Mouse (Mus musculus) adrenal gland, postnatal 25 days (tissue): ENCODE results near the gene Serpinb8. TPM values are rescaled to one million over a fixed set of nuclear protein-coding genes. Genes with fewer than 3 reads are reported as not detected.
A peak's percentile ranks its signal among the peaks of the same experiment; 100 is the strongest.

Experiments
- DNase-seq: peaks from one replicate; pipeline ENCODE4 v3.0.0; 2021; ENCODE audit warnings: mixed read lengths
- long read RNA-seq: library from polyadenylated mRNA; stranded (forward); transcript quantifications from one replicate; pipeline ENCODE4 v2.0.0, GENCODE M21; 2021
- total RNA-seq: library from RNA; stranded (reverse); gene quantifications from 2 replicates; pipeline ENCODE4 v1.2.3, GENCODE M21; 2021

The Serpinb8 gene
- 3.5 and 5.2 TPM in 2 replicates for total RNA-seq
- long read RNA-seq, full-length matches to known transcripts = 4 of 6 reads
- long read RNA-seq, partial matches to known transcripts = 2 of 6 reads
- long read RNA-seq, other reads (novel, unspliced or antisense) = 0 of 6 reads

DNA sequence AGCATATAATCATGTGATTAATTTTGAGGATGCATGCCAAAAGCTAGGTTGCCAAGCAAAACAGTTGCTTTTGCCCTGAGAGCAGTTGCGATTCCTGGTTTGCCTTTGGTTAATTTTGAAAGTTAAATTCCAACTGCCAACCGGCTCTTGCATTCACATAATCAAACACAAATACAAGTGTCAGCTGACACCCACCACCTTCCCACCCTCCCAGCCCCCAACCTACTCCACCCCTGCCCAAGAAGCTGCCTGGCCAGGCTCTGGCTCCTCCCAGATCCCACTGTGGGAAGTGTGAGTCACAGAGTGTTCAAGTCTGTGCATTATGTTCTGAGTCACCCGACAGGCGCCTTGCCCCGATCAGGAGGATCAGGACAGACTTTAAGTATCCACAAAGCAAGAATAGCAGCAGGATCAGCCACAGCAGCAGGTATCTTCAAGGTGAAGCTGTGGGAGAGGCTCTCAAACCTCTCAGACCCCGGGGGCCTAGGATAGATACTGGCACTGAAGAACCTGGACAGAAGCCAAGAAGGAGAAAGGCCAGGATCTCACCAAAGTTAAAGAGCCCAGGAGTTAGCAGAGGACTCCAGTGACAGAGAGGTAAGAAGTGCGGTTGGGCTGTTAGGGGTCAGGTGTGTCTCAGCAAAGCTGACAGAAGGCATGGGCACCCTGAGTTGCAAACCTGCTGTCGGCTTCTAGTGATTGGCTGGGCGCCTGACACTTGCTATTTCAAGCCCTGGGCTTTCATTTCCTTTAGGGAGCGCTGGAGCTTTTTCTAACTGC, at the start of gene Serpinb8:
TSS of gene Serpinb8 (plus strand) at position 316 of the 780 bp plus-strand sequence.
- peak; percentile 63 for DNase-seq

DNA sequence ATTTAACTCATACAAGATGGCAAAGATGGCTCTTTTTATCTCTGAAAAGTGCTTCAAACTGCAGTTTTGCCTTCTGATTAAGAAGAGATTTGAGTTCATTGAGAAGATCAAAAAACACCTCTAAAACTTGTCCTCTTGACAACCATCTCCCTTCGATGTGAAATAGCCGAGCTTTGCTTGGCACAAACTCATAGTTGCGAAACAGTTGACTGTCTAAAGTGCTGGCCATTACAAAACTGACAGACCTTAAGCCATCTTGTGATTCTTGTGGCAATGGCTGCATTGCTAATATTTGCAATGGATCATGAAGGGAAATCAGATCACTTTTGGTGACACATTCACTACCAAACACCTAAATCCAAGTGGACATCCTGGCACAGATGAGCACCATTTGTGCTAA, 30.3 kb upstream of the Serpinb8 start:
- no peak for DNase-seq

DNA sequence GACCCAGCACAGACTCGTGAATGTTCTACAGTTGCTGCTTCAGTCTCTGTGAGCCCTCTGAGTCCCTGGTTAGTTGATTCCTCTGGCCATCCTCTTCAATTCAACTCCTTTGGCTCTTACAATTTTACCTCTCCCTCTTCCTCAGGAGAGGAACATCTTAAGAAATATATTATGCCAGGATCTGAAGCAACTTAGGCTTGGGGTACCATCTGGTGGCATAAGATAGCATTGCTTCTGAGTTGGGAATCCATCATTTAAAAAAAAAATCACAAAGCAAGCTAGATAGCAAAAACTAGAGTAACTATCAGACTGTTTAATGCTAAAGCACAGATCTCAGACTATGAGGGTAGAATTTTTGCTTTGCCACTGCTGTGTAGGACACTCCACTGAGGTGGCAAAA, 27.7 kb upstream of the Serpinb8 start:
- no peak for DNase-seq

DNA sequence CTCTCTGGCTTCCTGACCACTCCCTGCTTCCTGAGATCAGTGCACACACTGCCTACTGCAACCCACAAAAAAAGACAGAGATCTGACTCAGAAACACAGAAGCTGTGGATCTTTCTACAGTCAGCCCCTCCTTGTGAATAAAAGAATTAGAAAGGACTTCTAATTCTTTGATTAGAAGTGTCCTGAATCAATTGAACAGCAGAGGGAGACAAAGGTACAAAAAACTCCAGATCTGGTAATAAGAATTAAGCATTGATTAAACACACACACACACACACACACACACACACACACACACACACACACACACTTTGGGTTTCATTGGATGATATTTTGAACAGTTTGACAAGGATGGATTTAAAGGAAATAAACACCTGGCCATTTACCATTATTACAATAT, 24.2 kb upstream of the Serpinb8 start:
- DNase-seq = no peak

DNA sequence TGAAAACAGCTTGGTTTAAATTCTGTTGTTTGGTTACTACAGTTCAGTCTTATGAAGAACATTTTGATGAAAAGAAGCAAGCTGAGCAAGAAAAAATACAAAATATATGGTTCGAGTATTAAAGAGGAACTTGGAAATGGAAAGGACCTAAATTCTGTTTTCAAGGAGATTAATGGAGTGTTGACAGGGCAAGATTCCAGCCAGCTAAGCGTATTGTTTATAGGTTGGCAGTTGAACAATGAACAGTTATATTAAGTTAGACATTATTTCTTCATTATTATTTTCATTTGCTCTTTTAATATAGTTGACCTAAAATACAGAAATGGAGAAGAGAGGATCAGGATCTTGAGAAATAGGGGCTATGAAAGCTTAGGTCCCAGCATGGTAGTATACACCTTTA, 13.7 kb upstream of the Serpinb8 start:
- no peak for DNase-seq

DNA sequence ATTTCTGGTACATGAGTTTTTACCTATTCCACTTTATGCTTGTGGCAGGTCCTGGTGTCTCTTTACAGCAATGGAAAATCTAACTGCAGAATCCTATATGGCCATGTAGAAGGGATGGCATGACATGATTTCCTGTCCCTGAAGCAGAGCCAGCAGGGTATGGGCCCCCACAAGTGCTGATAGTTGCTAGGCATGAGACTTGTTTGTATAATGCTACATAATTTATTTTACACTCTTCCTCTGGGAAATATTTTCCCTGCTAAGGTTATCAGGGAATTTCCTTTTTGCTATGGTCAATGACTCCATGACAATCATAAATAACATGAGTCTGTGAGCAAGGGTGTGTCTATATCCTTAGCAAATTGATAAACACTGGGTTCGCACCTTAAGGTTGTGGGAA, 12.3 kb upstream of the Serpinb8 start:
- no peak for DNase-seq

DNA sequence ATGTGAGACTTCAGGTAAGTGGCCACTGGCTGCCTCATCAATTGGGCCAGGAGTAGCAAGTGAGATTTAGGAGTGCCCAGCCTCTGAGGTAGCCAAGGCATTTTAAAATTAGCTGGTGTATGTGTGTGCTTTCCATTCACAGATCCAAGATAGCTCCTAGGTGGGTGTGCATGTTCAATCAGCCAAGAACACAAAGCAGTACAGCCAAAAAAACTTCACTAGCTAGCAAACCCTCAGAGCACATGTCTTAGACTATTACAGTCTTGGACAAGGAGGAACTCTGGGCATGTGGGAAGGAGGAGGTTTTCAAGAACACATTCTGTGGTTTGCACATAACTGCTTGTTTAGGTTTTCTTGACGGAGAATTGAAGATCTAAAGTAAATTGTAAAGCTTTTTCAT, 8.6 kb upstream of the Serpinb8 start:
- no peak for DNase-seq

DNA sequence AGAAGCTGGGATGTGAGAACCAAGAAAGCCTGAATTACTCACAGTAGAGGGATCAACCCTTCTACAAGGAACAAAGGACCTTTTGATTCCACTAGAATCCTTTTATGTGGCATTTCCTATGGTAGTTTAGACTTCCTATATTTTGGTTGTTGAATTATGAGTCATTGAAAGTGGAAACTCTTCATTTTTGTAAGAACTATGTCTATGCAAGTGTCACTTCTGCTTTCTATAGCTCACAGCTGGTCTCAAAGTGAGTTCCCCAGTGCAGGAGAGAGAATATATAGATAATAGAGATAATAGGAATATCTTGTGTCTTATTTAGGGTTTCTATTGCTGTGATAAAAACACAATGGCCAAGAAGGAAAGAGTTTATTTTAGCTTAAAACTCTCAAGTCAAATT, 6.9 kb upstream of the Serpinb8 start:
- no peak for DNase-seq

DNA sequence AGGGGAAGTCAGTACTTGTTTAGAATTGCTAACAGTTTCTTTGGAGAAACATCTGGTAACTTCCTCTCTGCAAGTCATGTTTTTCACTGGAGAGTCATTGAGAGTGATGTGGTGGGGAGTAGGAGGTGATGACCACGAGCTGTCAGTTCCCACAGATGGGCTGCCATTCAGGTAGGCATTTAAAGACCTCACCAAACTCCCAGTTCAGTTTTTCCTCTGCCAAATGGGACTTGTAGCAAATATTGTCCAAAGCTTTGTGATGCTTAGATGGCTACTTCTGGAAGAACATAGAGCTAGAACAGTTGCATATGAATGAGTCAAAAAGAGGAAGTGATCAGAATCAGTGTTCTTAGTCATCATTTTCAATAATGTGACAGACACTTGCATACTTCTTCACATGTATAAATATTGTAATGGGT, 5.8 kb upstream of the Serpinb8 start:
- no peak for DNase-seq

DNA sequence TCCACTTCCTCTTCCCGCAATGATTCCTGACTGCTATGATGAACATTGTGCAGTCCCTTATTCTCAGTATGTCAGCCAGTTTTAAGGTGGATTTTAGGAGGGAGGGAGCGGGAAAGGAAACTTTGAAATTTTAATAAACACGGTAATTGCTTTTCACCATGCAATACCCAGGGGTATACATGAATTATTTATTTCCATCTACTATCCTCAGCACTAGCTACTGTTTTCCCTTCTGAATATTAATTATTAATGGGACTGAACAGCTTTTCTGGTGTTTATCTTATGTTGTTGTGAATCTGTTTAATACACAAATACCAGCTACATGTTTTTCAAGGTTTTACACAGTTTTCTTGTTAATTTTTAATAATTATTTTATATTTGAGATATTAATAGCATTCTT, 4.9 kb upstream of the Serpinb8 start:
- no peak for DNase-seq

DNA sequence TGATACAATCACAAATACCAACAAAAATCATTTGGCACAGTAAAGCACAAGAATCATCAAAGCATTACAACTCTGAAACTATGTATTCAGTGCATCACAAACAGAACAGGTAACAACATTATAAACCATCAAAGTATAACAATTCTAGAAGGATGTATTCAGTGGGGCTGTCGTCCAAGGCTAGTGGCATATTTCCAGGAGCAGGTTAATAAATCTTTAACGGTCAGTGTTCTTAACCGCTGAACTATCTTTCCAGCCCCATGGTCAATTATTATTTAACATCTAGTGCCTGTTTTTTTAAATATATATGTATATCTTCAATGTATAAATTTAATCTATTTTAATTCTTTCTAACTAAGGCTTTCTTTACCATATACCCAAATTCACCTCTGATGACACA, 3.6 kb upstream of the Serpinb8 start:
- no peak for DNase-seq

DNA sequence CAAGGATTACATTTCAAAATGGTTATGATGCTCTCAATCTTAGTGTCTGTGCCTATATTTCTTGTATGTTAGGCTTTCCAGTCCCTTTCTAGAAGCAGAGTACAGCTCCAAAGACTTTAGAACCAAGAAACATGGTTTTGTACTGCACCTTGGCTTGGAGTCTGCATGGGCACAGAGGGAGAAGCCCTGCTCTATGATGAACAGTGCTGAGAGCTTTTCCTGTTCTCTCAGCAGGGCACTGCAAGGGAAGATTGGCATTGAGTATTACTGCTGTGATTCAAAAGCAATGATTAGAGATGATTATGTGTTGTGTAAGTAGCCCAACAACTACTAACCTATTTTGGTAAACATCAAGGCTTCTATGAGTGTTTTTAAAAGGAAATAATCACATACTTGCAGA, 1.6 kb upstream of the Serpinb8 start:
- no peak for DNase-seq

DNA sequence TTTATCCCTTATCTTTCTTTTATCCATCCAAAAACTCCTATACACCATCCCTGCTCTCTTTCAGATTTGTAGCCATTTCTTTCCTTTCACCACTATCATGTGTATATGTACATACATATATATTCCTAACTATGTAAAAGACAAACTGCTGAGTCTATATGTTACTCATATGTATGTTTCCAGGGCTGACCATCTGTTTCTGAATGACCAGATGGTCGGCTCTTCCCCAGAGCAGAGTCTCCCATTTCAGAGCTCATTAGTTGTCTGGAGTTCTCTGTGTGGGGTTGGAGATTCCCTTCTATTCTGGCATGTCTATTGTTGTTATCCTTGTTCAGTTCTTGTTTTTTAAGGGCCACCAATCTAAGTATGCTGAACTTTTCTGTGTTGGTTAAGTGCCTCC, 1.2 kb upstream of the Serpinb8 start:
- DNase-seq = no peak

DNA sequence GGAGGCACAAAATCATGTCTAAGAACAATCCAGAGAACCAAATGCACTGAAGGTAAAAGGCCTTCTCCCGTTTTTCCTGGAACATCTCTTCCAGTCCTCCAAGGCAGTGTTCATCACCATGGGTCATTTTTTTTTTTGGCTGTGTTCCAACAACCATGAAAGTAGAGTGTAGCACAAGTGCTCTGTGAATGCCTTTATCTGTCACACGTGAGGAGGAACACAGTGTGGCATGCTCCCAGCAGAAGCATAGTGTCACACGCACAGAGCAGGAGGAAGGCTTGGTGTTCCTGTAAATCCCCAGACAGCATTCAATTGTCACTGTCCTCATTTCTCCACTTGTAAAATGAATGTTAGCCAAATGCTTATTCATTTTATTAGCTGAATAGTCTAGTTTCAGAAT, 2.8 kb downstream of the Serpinb8 start:
- no peak for DNase-seq

DNA sequence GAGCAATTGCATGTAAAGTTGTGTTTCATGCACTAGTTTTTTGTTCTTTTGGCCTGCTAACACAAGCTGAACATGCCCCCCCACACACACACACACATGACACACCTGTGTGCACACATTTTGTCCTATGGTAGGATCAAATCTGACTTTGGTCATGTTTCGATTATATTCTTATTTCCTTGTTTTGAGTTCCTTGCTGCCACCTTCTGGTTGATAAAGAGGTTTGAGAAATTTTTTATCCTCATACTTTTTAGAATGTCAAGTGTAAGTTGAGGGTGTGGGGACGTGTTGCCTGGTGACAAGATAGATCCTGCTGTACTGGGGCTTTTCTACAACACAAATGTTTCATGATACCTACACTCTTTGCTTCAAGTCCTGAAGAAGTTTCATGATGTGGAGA, 3.7 kb downstream of the Serpinb8 start:
- DNase-seq = no peak

DNA sequence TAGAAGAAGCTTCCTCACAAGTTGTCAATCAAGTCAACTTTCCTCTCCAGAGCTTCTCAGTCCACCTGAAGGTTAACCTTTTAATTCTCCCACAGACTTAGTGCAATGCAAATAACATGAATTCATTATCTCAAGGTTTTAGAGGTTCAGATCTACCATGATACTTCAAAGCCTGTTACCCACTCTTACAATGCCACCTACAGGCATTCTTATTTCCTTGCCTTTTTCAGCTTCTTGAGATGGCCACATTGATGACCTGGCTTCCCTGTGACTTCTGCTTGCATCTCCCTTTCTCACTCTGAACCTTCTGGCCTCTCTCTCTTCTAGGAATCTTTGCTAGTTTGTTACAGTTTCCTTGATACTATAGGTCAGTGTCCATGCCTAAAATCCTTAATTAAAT, 7.1 kb downstream of the Serpinb8 start:
- no peak for DNase-seq

DNA sequence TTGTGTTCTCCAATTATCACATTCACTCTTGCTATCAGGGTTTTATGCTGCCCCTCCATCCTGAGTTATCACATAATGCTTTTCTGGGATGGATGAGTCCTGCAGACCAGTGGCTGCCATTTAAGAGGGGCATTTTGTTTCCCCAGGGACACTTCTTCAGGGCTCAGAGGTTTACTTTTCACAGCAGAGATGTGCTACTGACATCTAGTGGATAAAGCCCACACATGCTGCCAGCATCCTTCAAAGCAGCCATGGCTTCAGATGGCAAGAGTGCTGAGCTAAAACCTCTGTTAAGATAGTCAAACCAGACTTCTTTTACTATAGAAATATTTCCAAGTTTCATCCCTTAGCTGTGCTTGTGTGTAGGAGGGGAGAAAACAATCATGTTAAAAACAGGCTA, 8.7 kb downstream of the Serpinb8 start:
- no peak for DNase-seq

DNA sequence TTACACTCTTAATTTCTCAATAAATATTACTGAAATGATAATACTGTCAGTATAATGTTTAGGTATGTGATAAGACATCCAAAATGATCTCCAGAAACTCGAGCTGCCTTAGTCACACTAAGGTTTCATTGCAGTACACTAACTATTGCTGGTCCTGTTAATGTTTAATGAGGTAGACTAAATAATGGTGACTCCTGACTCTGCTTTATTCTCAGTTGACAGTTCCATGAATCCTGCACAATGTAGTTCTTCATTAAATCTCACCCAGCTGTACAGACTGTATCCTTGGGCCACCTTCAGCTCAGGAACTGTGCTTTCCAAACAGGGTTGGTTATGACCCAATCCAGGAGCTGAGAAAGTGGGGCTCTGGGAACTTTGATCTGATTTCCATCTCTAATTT, 19.1 kb downstream of the Serpinb8 start:
- no peak for DNase-seq

DNA sequence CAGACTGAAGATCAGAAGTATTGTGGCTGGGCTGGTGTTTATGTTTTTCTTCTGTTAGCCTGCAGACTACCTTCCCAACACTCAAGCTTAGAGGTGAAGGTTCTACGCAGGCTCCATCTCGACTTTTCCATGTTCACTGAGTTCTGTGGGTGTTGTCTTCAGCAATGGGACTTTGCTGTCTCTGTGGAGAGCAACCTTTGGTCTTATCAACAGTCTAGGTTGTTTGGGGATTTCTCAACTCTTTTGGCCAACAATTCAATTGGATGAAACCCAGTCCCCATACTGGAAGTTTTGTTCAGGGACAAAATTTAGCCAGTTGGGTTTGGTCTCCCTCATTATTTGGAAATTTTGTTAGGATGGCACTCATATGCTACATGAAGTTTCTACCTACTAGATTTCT, 24.3 kb downstream of the Serpinb8 start:
- DNase-seq = no peak

DNA sequence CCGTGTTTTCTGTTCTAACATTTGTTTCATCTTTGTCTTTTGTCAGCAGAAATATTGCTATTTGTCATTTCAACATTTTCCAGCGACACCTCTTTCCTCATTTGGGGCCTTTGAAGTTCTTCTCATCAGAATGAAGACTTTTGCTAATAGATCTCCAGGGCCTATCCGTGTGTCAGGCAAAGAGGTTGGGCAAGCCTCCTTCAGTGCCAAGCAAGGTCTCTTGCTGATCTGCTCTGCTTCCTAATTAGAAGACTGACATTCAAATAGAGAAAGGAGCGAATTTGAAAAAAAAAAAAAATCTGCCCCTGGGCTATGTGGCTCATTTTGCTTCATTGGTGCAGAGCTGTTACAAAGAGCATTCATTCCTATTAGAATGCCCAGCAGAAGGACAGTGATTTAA, 32.2 kb downstream of the Serpinb8 start:
- no peak for DNase-seq

DNA sequence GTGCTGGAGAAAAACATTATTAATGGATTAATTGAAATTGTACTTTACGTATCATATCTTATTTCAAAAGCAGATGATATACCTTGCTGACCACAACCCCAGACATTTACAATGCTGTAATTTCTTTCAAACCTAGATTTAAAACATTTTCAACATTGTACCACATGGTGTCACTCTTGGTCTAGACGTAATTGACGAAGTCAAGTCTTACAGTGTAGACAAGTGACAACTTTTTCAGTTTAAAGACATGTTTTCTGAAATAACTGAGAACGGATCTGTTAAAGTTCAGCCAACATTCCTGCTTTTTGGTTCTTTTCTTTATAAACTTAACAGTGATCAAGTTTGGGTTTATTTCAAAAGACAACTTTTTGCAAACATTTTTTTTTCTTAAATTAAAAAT, 46.1 kb downstream of the Serpinb8 start:
- DNase-seq = no peak

DNA sequence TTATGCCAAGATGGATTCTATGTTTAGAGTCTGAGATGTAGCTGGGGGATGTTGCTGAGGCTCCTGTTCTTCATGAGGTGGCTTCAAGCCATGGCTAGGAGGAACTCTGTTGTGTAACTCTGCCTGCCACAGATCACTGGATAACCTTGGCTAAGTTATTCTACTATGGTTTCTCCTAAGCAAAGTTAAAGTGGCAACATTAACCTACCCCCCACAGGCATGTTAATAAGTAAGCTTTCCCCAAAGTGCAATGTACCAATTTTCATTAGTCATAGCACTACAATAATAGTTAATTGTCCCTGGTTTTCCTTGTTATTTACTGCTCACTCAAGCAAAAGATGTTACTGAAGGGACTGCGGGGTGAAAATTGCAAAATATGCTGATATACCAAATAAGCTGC, 48.2 kb downstream of the Serpinb8 start:
- DNase-seq = no peak

DNA sequence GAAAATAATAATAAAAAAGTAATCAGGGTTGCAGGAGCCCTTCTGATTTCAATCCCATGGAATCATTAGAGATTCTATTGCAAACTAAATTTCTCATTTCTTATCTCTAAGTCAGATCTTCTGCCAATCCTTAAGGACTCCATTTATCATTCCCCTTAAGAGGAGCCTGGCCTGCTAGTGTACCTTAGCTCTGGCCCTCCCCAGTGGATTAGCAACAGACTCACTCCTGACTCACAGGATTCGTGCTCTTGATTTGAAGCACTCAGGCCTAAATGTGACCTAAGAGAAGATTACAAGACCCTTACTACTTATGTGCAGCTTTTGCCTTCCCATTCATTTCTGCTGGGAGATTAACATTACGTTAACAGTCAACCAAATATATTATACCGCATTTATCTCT, 48.7 kb downstream of the Serpinb8 start:
- no peak for DNase-seq

DNA sequence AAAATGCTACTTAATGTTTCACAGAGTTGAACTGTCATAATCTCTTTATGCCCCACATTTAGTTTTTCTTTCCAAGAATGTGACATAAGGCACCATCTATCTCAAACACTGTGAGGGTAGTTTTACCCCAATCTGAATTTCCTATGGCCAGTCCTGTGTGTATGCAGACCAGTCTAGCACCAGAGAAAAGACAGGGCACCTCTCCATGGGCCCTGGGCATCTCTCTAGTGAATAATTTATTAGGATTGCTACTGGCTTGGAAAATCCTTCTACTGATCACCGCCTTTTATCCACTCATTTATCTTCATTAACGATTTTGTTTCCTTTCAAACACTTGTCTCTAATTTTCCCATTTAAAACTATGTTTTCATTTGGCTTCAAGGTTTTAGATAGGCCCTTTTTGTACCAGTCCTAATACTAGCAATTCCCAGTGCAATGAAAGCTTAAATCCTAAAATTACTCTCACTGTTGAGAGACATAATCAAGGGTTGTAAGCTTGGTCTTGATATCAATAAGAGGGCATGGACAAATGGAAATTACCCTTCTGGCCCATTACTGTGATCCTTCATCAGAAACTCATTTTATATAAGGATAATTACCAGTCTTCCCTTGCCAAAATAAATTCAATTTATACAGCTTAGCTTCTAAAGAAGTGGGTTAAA, 52.8 kb downstream of the Serpinb8 start:
- no peak for DNase-seq
